Mouse (Mus musculus) limb, embryonic 13.5 days (tissue): ENCODE measurements around the gene Snap23. TPM values are rescaled to one million over a fixed set of nuclear protein-coding genes. Genes with fewer than 3 reads are reported as not detected.

Source experiments
- ATAC-seq: fragments of 200-750 bp; cut with Nextera tagmentation; 2 replicates; pipeline ENCODE4 v1.8.0; 2017; ENCODE audit warnings: low read depth, moderate number of reproducible peaks, moderate TSS enrichment; ENCODE audit not compliant: low FRiP score
- H3K27ac ChIP-seq: fragments of 300-500 bp; sonication (generic); 2 replicates; pipeline ENCODE4 v1.5.1; 2015; ENCODE audit warnings: inconsistent platforms, mild to moderate bottlenecking, moderate library complexity
- H3K27me3 ChIP-seq: fragments of 300-500 bp; sonication (generic); 2 replicates; pipeline ENCODE4 v1.6.1; 2015; ENCODE audit warnings: mild to moderate bottlenecking, inconsistent platforms
- H3K36me3 ChIP-seq: fragments of 300-500 bp; sonication (generic); 2 replicates; pipeline ENCODE4 v1.6.1; 2015; ENCODE audit warnings: inconsistent platforms, mild to moderate bottlenecking, moderate library complexity
- H3K4me1 ChIP-seq: fragments of 300-500 bp; sonication (generic); 2 replicates; pipeline ENCODE4 v1.6.1; 2015; ENCODE audit warnings: inconsistent platforms
- H3K4me2 ChIP-seq: fragments of 300-500 bp; sonication (generic); replicated peaks from 2 replicates; pipeline ENCODE4 v1.6.1; 2015; ENCODE audit warnings: inconsistent platforms, mild to moderate bottlenecking, moderate library complexity
- H3K4me3 ChIP-seq: fragments of 300-500 bp; sonication (generic); 2 replicates; pipeline ENCODE4 v1.5.1; 2015; ENCODE audit warnings: moderate library complexity, mild to moderate bottlenecking, inconsistent platforms
- H3K9ac ChIP-seq: fragments of 300-500 bp; sonication (generic); 2 replicates; pipeline ENCODE4 v1.6.1; 2015; ENCODE audit warnings: mild to moderate bottlenecking, inconsistent platforms
- H3K9me3 ChIP-seq: fragments of 300-500 bp; sonication (generic); 2 replicates; pipeline ENCODE4 v1.6.1; 2016; ENCODE audit warnings: inconsistent platforms
- WGBS: fragments of 180-500 bp; shearing (Covaris S2); methylation state at CpG from one replicate; pipeline ENCODE4 v1.1.7; 2015; 5-methylcytosine and 5-hydroxymethylcytosine counted together
- polyA plus RNA-seq: library from polyadenylated mRNA; unstranded; fragments of >200 nt; fragmentation: Nextera tagmentation; extraction: Ambion mirVana; gene quantifications from 2 replicates; pipeline ENCODE4 v1.2.1, GENCODE M21; 2015

Snap23 gene
- polyA plus RNA-seq: 56.0 and 58.8 TPM in 2 replicates

DNA sequence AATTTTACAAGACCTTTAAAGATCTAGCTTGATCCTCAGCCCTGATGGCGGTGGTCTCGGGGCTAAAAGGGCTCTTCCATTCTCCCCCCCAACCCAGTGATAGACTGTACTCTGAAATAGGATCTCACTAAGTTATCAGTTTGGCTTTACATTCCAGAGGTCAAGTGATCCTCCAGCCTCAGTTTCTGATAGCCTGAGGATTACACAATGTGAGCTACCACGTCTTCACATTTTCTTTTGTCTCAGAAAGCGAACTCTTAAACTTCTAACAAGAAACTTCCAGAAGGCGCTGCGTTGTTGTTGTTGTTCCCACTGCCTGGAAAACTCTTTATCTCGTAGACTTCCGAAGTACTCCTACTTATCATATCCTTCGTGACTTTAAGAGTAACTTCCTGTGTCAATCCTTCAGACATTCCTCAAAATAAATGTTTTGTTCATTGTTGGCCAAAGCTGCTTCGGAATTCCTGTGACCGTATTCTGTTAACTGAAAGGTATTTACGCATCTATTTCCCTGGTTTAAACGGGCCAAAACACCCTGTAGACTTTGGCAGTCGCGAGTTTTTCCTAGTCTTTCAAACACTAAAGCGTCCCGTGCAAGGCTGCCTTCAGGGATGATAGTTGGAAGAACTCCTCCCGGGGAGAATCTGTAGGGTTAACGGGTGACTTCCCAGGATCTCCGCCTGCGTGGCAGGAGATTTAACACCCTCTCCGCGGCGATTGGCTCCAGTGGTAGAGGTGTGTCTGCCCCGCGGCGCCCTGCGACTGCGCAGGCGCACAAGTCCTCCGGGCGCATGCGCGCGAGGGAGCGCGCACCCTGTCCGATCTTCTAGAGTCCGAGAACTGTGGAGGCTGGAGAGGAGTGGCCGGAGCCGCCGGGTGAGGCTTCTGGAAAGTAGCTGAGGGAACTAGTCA lies at the start of gene Snap23:
Snap23 (plus strand) TSS at position 786 of the 912 bp plus-strand sequence.
- Histone ChIP-seq H3K27me3 (no peaks in the 10 kb centered on the region), H3K9ac (peak within 1 kb of the TSS; percentile 86), H3K27ac (peak within 1 kb of the TSS; percentile 69), H3K4me2 (peak within 1 kb of the TSS; percentile 75), H3K4me1 (peaks cover 18% of the 10 kb centered on the region), H3K9me3 (no peaks in the 10 kb centered on the region), H3K4me3 (peak within 1 kb of the TSS; percentile 75), H3K36me3 (peaks cover 11% of the 10 kb centered on the region)
- 1% methylated on average over 42 of the region's 42 CpGs for WGBS
- peak; percentile 93 for ATAC-seq

- no peak overlapping the region for H3K27ac ChIP-seq
- no peak overlapping the region for H3K4me3 ChIP-seq
- peaks cover 94% of the 10 kb centered on the region for H3K36me3 ChIP-seq
- no peaks in the 10 kb centered on the region for H3K4me1 ChIP-seq
- 95% methylated on average over 5 of the region's 5 CpGs for WGBS
- H3K9me3 ChIP-seq: no peaks in the 10 kb centered on the region
- H3K27me3 ChIP-seq: no peaks in the 10 kb centered on the region
- no peak overlapping the region for H3K9ac ChIP-seq
- no peak overlapping the region for H3K4me2 ChIP-seq
- no peak for ATAC-seq
Measured at GRCm38 (mm10) chr2:120518547-120519210, 48.8 kb upstream of the Snap23 start.

DNA sequence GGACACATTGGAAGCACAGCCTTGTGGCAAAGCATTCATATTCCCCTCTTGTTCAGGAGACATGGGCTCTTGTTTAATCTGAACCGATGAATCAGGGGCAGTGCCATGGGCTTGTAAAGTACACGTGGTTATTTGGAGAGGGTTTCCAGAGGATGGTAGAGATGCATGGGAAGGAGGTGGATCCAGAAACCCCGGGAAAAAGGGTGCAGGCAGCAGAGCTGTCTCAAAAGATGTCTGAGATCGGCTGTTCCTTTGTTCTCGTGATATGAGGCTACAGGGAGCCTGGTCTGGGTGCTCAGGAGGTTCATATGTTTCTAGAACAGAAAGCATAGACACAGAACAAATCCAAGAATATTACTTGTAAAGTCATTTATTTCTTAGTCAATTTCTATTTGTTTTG lies 40.7 kb upstream of the Snap23 start:
- Histone ChIP-seq H3K4me1 (no peaks in the 10 kb centered on the region), H3K4me3 (no peak overlapping the region), H3K27ac (no peak overlapping the region), H3K27me3 (no peaks in the 10 kb centered on the region), H3K9me3 (no peaks in the 10 kb centered on the region), H3K9ac (no peak overlapping the region), H3K36me3 (peaks cover 96% of the 10 kb centered on the region), H3K4me2 (no peak overlapping the region)
- no peak for ATAC-seq
- 83% methylated on average over 5 of the region's 5 CpGs for WGBS

GRCm38 (mm10) chr2:120529531-120529930 lies 37.9 kb upstream of the Snap23 start:
- no peak overlapping the region for H3K9ac ChIP-seq
- no peak overlapping the region for H3K27ac ChIP-seq
- H3K4me1 ChIP-seq: no peaks in the 10 kb centered on the region
- no peak for ATAC-seq
- no peaks in the 10 kb centered on the region for H3K27me3 ChIP-seq
- no peak overlapping the region for H3K4me2 ChIP-seq
- no peak overlapping the region for H3K4me3 ChIP-seq
- peaks cover 96% of the 10 kb centered on the region for H3K36me3 ChIP-seq
- no peaks in the 10 kb centered on the region for H3K9me3 ChIP-seq

GRCm38 (mm10) chr2:120531223-120531622 lies 36.2 kb upstream of the Snap23 start:
- Histone ChIP-seq H3K9ac (no peak overlapping the region), H3K36me3 (peaks cover 90% of the 10 kb centered on the region), H3K4me1 (no peaks in the 10 kb centered on the region), H3K4me3 (no peak overlapping the region), H3K27ac (no peak overlapping the region), H3K4me2 (no peak overlapping the region), H3K9me3 (no peaks in the 10 kb centered on the region), H3K27me3 (no peaks in the 10 kb centered on the region)
- WGBS: 79% methylated on average over 4 of the region's 4 CpGs
- no peak for ATAC-seq

DNA sequence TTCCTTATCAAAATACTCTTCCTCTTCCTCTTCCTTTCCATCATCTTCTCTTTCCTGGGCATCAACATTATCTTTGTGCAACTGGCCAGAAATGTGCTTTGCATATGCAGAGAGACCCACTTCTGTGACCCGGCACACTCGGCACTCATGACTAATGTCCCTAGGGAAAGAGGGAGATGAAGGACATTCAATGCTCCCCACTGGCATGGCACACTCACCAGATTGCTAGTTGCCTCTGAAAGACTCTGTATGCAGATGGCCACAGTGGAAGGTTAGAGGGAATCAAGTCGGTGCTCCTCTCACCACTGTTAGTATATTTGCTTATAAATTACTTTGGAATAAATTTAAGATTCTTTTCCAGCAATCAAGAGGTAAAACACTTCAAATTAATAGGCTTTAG lies 28.1 kb upstream of the Snap23 start:
- H3K9ac ChIP-seq: no peak overlapping the region
- H3K36me3 ChIP-seq: peaks cover 28% of the 10 kb centered on the region
- no peaks in the 10 kb centered on the region for H3K9me3 ChIP-seq
- 84% methylated on average over 3 of the region's 3 CpGs for WGBS
- H3K4me3 ChIP-seq: peak overlapping the region; percentile 16; the same call in 1 of the 2 replicates
- H3K27ac ChIP-seq: no peak overlapping the region
- no peaks in the 10 kb centered on the region for H3K27me3 ChIP-seq
- H3K4me2 ChIP-seq: no peak overlapping the region
- ATAC-seq: no peak
- H3K4me1 ChIP-seq: peaks cover 11% of the 10 kb centered on the region; the same call in 1 of the 2 replicates

DNA sequence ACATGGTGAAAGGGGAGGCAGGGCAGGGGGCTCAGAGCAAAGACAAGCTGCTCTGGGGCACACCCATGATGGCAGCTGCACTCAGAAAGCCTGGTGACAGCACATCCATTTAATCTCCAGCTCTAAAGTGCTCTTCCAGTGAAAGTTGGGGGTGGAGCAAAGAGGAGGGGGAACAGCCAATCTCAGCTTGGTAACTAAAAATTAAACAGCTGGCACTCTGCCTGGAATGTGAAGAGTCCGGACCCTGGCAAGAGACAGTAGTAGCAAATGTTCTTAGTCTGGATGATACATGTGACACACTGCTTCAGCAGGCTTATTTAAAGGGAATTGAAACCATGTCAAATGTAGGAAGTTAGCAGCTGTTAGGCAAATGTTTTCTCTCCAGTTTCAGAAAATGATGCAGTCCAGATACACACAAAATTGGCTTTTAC lies 27.7 kb upstream of the Snap23 start:
- 16% methylated on average over 1 of the region's 1 CpGs for WGBS

GRCm38 (mm10) chr2:120544732-120545131 lies 22.7 kb upstream of the Snap23 start:
- Histone ChIP-seq H3K27me3 (no peaks in the 10 kb centered on the region), H3K4me2 (no peak overlapping the region), H3K27ac (no peak overlapping the region), H3K9me3 (no peaks in the 10 kb centered on the region), H3K9ac (no peak overlapping the region), H3K4me3 (no peak overlapping the region), H3K4me1 (peaks cover 7% of the 10 kb centered on the region; the same call in 1 of the 2 replicates), H3K36me3 (peaks cover 43% of the 10 kb centered on the region)
- no peak for ATAC-seq
- WGBS: 94% methylated on average over 2 of the region's 2 CpGs

More for the DNA sequence above, 27.7 kb upstream of the Snap23 start:
- no peak overlapping the region for H3K4me3 ChIP-seq
- peaks cover 11% of the 10 kb centered on the region; the same call in 1 of the 2 replicates for H3K4me1 ChIP-seq
- no peak overlapping the region for H3K9ac ChIP-seq
- peak; percentile 89 for ATAC-seq
- no peaks in the 10 kb centered on the region for H3K27me3 ChIP-seq
- H3K4me2 ChIP-seq: no peak overlapping the region
- H3K9me3 ChIP-seq: no peaks in the 10 kb centered on the region
- H3K27ac ChIP-seq: 0 out of 2 replicates have a peak overlapping the region, but pooled peaks have one; percentile 15
- H3K36me3 ChIP-seq: peaks cover 28% of the 10 kb centered on the region

GRCm38 (mm10) chr2:120556868-120557267 lies 10.6 kb upstream of the Snap23 start:
- Histone ChIP-seq H3K27me3 (no peaks in the 10 kb centered on the region), H3K36me3 (peaks cover 40% of the 10 kb centered on the region), H3K9me3 (no peaks in the 10 kb centered on the region), H3K9ac (no peak overlapping the region), H3K4me2 (no peak overlapping the region), H3K27ac (no peak overlapping the region), H3K4me1 (peaks cover 3% of the 10 kb centered on the region; the same call in 1 of the 2 replicates), H3K4me3 (no peak overlapping the region)
- 88% methylated on average over 3 of the region's 3 CpGs for WGBS
- no peak for ATAC-seq

- Histone ChIP-seq H3K4me2 (no peak overlapping the region), H3K27ac (no peak overlapping the region), H3K4me1 (peaks cover 13% of the 10 kb centered on the region), H3K4me3 (no peak overlapping the region), H3K36me3 (peaks cover 24% of the 10 kb centered on the region), H3K9me3 (no peaks in the 10 kb centered on the region), H3K9ac (no peak overlapping the region), H3K27me3 (no peaks in the 10 kb centered on the region)
- ATAC-seq: no peak
- 87% methylated on average over 3 of the region's 3 CpGs for WGBS
Measured at GRCm38 (mm10) chr2:120558813-120559212, 8.7 kb upstream of the Snap23 start.

- Histone ChIP-seq H3K9me3 (no peaks in the 10 kb centered on the region), H3K4me1 (peaks cover 13% of the 10 kb centered on the region), H3K4me2 (no peak overlapping the region; the same call in 1 of the 2 replicates), H3K9ac (no peak overlapping the region), H3K27me3 (no peaks in the 10 kb centered on the region), H3K36me3 (peaks cover 10% of the 10 kb centered on the region; the same call in 1 of the 2 replicates), H3K27ac (no peak overlapping the region), H3K4me3 (no peak overlapping the region)
- WGBS: 100% methylated on average over 1 of the region's 1 CpGs
- ATAC-seq: no peak
Measured at GRCm38 (mm10) chr2:120561524-120561923, 5.9 kb upstream of the Snap23 start.

DNA sequence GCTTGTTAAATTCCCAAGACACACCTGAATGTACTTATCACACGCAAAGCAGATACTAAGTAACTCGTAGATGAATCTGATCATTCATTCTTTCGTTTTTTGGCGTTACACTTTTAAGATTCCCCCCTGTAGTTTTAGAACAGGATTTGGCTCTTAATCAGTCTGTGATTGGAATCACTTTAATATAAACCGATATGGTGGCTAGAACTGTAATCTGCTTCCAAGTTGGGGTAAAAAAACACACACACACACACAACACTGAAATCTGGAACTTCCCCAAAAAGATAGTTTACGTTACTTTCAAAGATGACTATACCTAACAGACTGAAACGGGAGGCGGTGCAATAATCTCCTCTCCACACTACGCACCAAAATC lies 4.6 kb upstream of the Snap23 start:
- WGBS: 21% methylated on average over 9 of the region's 9 CpGs
- H3K27ac ChIP-seq: 0 out of 2 replicates have a peak overlapping the region, but pooled peaks have one; percentile 58

More for the DNA sequence above, 4.6 kb upstream of the Snap23 start:
- H3K4me3 ChIP-seq: peak overlapping the region; percentile 94
- H3K9ac ChIP-seq: peak overlapping the region; percentile 88
- peaks cover 13% of the 10 kb centered on the region for H3K4me1 ChIP-seq
- H3K27me3 ChIP-seq: no peaks in the 10 kb centered on the region
- no peak for ATAC-seq
- H3K36me3 ChIP-seq: peaks cover 10% of the 10 kb centered on the region; the same call in 1 of the 2 replicates
- H3K9me3 ChIP-seq: no peaks in the 10 kb centered on the region
- H3K4me2 ChIP-seq: peak overlapping the region; percentile 76
